Mouse (Mus musculus): ENCODE measurements at regions not wholly inside any gene's neighbourhood (a gene's known extent, or its start where the extent isn't known, plus 50 kb on each side); places are given as distances from the start of the nearest gene placed in this dataset.
A peak's percentile ranks its signal among the peaks of the same experiment; 100 is the strongest.

DNA sequence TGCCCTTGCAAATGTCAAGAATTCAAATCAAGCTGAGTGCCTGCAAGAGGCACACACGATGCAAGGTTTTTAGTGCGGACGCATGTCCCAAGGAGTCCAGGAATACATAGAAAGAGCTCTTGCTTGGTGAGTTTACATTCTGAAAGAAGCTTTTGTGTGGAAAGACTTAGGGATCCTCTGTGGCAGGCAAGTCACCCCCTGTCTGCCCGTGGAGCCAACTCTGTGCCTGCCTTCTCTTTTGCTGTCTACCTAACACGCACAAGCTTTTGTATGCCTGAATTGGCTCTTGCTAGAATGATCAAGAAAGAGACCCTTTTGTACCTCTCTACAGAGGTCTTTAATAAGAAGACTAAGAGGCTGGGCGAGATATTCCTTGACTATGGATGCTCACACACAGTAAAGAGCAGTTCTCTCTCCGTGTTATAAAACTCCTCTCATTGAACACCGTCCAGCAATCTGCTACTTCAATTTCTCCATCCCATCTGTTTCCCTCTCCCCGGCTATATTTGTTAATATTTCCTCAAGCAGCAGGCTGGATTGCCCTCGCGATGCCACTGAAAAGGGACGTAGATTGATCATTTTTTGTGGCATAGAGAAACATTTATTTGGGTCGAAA is 543.3 kb upstream of the Pou3f3 start:
- ATAC-seq, result no peak
- no peaks in the 10 kb centered on the region for H3K36me3 ChIP-seq (ENCODE audit: control insufficient read depth, insufficient read depth, low read length)
- WGBS, result 54% methylated on average over 13 of the region's 13 CpGs
- peaks cover 3% of the 10 kb centered on the region; the same call in 1 of the 2 replicates for H3K9me3 ChIP-seq (replicated peaks; ENCODE audit: control insufficient read depth, low read length, poor library complexity, severe bottlenecking)
- no peak overlapping the region for H3K4me3 ChIP-seq (ENCODE audit: low read depth, low read length)
- no peak overlapping the region for H3K4me2 ChIP-seq (ENCODE audit: low read length)
- H3K27ac ChIP-seq (ENCODE audit: low read length), result no peak overlapping the region
- H3K4me1 ChIP-seq (ENCODE audit: control insufficient read depth, insufficient read depth, low read length), result no peaks in the 10 kb centered on the region
- H3K27me3 ChIP-seq (ENCODE audit: control insufficient read depth, insufficient read depth, low read depth, low read length), result no peaks in the 10 kb centered on the region
- H3K9ac ChIP-seq (ENCODE audit: low read depth, low read length), result no peak overlapping the region

- H3K27ac ChIP-seq (ENCODE audit: low read length), result no peak overlapping the region
- H3K4me2 ChIP-seq (ENCODE audit: low read length), result no peak overlapping the region
- ATAC-seq, result no peak
- peaks cover 3% of the 10 kb centered on the region; the same call in 1 of the 2 replicates for H3K9me3 ChIP-seq (replicated peaks; ENCODE audit: control insufficient read depth, low read length, poor library complexity, severe bottlenecking)
- H3K4me3 ChIP-seq (ENCODE audit: low read depth, low read length), result no peak overlapping the region
- H3K4me1 ChIP-seq (ENCODE audit: control insufficient read depth, insufficient read depth, low read length), result no peaks in the 10 kb centered on the region
- H3K36me3 ChIP-seq (ENCODE audit: control insufficient read depth, insufficient read depth, low read length), result no peaks in the 10 kb centered on the region
- 52% methylated on average over 3 of the region's 3 CpGs for WGBS
- H3K27me3 ChIP-seq (ENCODE audit: control insufficient read depth, insufficient read depth, low read depth, low read length), result no peaks in the 10 kb centered on the region
- no peak overlapping the region for H3K9ac ChIP-seq (ENCODE audit: low read depth, low read length)
These were observed 542.7 kb upstream of the Pou3f3 start for GRCm38 (mm10) chr1:42152916-42153315.

DNA sequence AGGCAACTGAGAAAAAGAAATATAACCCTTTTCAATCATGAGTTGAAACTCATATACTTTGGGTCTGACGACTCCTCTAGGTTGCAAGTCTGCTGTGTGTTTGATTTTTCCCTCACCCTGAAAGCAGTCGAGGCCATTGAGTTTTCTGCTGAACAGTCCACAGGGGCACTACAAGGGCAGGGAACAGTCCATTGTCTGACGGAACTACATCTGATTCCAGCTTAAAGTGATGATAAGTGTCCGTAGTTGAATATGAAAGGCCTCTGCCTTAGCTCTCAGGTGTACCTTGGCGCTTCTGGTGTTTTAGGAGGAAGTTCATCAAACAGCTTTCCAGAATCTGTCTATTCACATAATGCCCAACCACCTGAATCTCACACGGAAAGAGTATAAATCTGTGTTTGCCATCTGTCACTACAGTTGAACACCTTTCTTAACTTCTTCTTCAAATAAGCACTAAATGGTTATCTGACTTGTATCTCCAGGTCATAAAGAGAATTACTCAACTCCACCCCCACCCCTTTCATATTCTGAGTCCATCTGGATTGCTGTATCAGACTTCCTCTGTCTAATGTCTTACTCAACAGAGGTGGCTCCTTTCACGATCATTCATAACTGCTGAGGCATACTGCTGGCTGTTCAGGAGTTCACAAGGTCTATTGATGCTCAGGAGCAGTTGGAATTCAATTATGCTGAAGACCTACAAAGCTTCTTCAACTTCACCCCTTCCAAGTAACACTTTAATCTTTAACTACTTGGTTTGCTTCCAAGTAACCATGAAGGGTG is 527.6 kb upstream of the Pou3f3 start:
- Histone ChIP-seq H3K9me3 (replicated peaks; ENCODE audit: control insufficient read depth, low read length, poor library complexity, severe bottlenecking) (no peaks in the 10 kb centered on the region), H3K4me1 (ENCODE audit: control insufficient read depth, insufficient read depth, low read length) (no peaks in the 10 kb centered on the region), H3K27me3 (ENCODE audit: control insufficient read depth, insufficient read depth, low read depth, low read length) (no peaks in the 10 kb centered on the region), H3K27ac (ENCODE audit: low read length) (no peak overlapping the region), H3K36me3 (ENCODE audit: control insufficient read depth, insufficient read depth, low read length) (no peaks in the 10 kb centered on the region), H3K4me3 (ENCODE audit: low read depth, low read length) (no peak overlapping the region), H3K4me2 (ENCODE audit: low read length) (no peak overlapping the region), H3K9ac (ENCODE audit: low read depth, low read length) (no peak overlapping the region)
- WGBS, result 82% methylated on average over 7 of the region's 7 CpGs
- ATAC-seq, result no peak

DNA sequence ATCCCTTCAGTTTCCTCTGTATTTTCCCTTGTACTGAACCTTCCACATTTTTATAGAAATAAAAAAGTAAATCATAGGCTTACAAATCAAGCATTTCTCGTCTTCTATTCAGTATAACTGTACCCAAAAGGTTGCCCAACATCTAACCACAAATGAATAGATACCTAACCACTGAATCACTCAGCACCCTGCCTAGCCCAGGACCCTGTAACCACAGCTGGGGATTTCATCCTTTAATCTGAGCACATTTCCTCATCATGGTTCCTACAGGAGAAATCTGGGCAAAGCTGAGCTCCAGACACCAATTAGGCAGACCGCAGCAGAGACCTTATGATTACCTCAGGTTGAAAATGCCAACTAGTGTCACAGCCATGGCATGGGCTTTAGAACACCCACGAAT is 526.1 kb upstream of the Pou3f3 start:
- H3K27me3 ChIP-seq (ENCODE audit: control insufficient read depth, insufficient read depth, low read depth, low read length), result no peaks in the 10 kb centered on the region
- no peaks in the 10 kb centered on the region for H3K36me3 ChIP-seq (ENCODE audit: control insufficient read depth, insufficient read depth, low read length)
- no peak overlapping the region for H3K27ac ChIP-seq (ENCODE audit: low read length)
- no peak overlapping the region for H3K4me3 ChIP-seq (ENCODE audit: low read depth, low read length)
- no peak overlapping the region for H3K4me2 ChIP-seq (ENCODE audit: low read length)
- ATAC-seq, result no peak
- no peaks in the 10 kb centered on the region for H3K4me1 ChIP-seq (ENCODE audit: control insufficient read depth, insufficient read depth, low read length)
- H3K9me3 ChIP-seq (replicated peaks; ENCODE audit: control insufficient read depth, low read length, poor library complexity, severe bottlenecking), result no peaks in the 10 kb centered on the region
- H3K9ac ChIP-seq (ENCODE audit: low read depth, low read length), result no peak overlapping the region
- 92% methylated on average over 3 of the region's 3 CpGs for WGBS

GRCm38 (mm10) chr1:42186295-42186694 is 509.3 kb upstream of the Pou3f3 start:
- no peaks in the 10 kb centered on the region for H3K36me3 ChIP-seq (ENCODE audit: control insufficient read depth, insufficient read depth, low read length)
- ATAC-seq, result no peak

DNA sequence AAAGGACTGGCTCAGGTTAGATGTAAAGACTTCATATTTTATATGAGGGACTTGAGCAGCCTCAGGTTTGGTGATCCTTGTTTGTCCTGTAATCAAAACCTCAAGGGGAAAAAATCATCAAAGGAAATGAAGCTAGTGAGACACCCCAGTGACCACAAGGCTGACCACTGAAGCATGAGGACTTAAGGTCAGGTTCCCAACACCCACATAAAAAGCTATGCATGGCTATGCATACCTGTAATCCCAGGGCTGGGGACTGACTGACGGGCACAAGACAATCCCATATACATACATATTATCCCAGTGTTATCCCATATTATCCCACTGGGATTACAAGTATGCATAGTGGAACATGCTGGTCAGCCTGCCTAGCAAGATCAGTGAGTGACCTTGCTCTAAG is 467.5 kb upstream of the Pou3f3 start:
- H3K4me3 ChIP-seq (ENCODE audit: low read depth, low read length), result no peak overlapping the region
- H3K4me2 ChIP-seq (ENCODE audit: low read length), result no peak overlapping the region
- H3K27ac ChIP-seq (ENCODE audit: low read length), result no peak overlapping the region
- no peak overlapping the region for H3K9ac ChIP-seq (ENCODE audit: low read depth, low read length)
- H3K36me3 ChIP-seq (ENCODE audit: control insufficient read depth, insufficient read depth, low read length), result no peaks in the 10 kb centered on the region
- 86% methylated on average over 1 of the region's 1 CpGs for WGBS
- H3K9me3 ChIP-seq (replicated peaks; ENCODE audit: control insufficient read depth, low read length, poor library complexity, severe bottlenecking), result no peaks in the 10 kb centered on the region
- H3K4me1 ChIP-seq (ENCODE audit: control insufficient read depth, insufficient read depth, low read length), result peaks cover 4% of the 10 kb centered on the region; the same call in 1 of the 2 replicates
- H3K27me3 ChIP-seq (ENCODE audit: control insufficient read depth, insufficient read depth, low read depth, low read length), result no peaks in the 10 kb centered on the region
- no peak for ATAC-seq

More at GRCm38 (mm10) chr1:42186295-42186694, 509.3 kb upstream of the Pou3f3 start:
- no peak overlapping the region for H3K9ac ChIP-seq (ENCODE audit: low read depth, low read length)
- no peaks in the 10 kb centered on the region for H3K4me1 ChIP-seq (ENCODE audit: control insufficient read depth, insufficient read depth, low read length)
- no peak overlapping the region for H3K4me2 ChIP-seq (ENCODE audit: low read length)
- no peak overlapping the region for H3K27ac ChIP-seq (ENCODE audit: low read length)
- no peaks in the 10 kb centered on the region for H3K27me3 ChIP-seq (ENCODE audit: control insufficient read depth, insufficient read depth, low read depth, low read length)
- no peak overlapping the region for H3K4me3 ChIP-seq (ENCODE audit: low read depth, low read length)
- H3K9me3 ChIP-seq (replicated peaks; ENCODE audit: control insufficient read depth, low read length, poor library complexity, severe bottlenecking), result no peaks in the 10 kb centered on the region

DNA sequence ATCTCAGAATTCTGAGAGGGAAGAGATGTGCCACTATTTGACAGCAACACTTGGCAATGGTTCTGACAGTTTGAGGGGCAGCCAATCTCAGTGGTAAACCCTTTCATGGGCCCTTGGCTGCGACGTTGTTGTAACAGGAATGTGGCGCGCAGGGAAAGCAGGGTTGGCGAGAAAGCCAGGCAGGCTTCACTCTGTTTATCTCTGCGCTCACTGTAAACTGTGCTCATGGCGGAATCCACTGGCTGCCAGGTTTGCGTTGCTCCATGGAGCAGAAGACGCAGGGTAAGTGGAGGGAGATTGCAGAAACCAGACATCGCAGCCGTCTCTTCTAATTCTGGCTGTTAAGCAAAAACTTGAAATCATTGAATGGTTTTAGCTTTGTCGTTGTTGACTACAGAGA is 465.9 kb upstream of the Pou3f3 start:
- Histone ChIP-seq H3K4me3 (ENCODE audit: low read depth, low read length) (no peak overlapping the region), H3K9ac (ENCODE audit: low read depth, low read length) (no peak overlapping the region), H3K27ac (ENCODE audit: low read length) (0 out of 2 replicates have a peak overlapping the region, but pooled peaks have one; percentile 15), H3K9me3 (replicated peaks; ENCODE audit: control insufficient read depth, low read length, poor library complexity, severe bottlenecking) (no peaks in the 10 kb centered on the region), H3K36me3 (ENCODE audit: control insufficient read depth, insufficient read depth, low read length) (no peaks in the 10 kb centered on the region), H3K4me2 (ENCODE audit: low read length) (peak overlapping the region; percentile 17; the same call in 1 of the 2 replicates), H3K4me1 (ENCODE audit: control insufficient read depth, insufficient read depth, low read length) (peaks cover 9% of the 10 kb centered on the region), H3K27me3 (ENCODE audit: control insufficient read depth, insufficient read depth, low read depth, low read length) (no peaks in the 10 kb centered on the region)
- WGBS, result 60% methylated on average over 12 of the region's 12 CpGs
- peak; percentile 65 for ATAC-seq

DNA sequence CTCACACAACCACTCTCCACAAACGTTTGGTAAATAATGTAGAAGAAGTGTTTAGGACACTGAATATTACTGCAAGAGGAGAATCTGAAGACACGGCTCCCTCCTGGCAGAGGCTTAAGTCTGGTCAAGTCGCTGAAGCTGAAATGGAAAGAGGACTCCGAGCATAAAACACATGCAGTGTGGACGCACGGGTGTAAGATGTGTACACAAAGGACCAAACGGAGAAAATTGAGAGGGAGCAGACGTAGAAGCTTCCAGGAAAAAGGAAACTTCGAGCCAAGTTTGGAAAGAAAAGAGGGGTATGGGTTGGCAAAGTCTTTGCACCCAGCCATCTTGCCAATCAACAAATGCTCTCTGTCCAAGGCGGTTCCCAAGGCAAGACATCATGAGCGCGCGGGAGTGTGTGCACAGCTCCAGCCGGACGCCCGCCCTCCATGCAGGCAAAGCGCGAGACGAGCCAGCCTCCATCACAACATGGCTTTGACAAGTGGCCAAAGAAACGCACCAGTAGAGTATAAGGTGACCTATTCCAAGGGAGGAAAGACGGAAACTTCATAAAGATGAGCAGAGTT is 465.0 kb upstream of the Pou3f3 start:
- no peak overlapping the region for H3K9ac ChIP-seq (ENCODE audit: low read depth, low read length)
- ATAC-seq, result peak; percentile 63; the same call in 1 of the 2 replicates
- H3K9me3 ChIP-seq (replicated peaks; ENCODE audit: control insufficient read depth, low read length, poor library complexity, severe bottlenecking), result no peaks in the 10 kb centered on the region
- H3K4me3 ChIP-seq (ENCODE audit: low read depth, low read length), result no peak overlapping the region
- 82% methylated on average over 21 of the region's 21 CpGs for WGBS
- H3K4me1 ChIP-seq (ENCODE audit: control insufficient read depth, insufficient read depth, low read length), result peaks cover 9% of the 10 kb centered on the region
- no peaks in the 10 kb centered on the region for H3K27me3 ChIP-seq (ENCODE audit: control insufficient read depth, insufficient read depth, low read depth, low read length)
- no peak overlapping the region; the same call in 1 of the 2 replicates for H3K27ac ChIP-seq (ENCODE audit: low read length)
- H3K4me2 ChIP-seq (ENCODE audit: low read length), result peak overlapping the region; percentile 17; the same call in 1 of the 2 replicates
- no peaks in the 10 kb centered on the region for H3K36me3 ChIP-seq (ENCODE audit: control insufficient read depth, insufficient read depth, low read length)

DNA sequence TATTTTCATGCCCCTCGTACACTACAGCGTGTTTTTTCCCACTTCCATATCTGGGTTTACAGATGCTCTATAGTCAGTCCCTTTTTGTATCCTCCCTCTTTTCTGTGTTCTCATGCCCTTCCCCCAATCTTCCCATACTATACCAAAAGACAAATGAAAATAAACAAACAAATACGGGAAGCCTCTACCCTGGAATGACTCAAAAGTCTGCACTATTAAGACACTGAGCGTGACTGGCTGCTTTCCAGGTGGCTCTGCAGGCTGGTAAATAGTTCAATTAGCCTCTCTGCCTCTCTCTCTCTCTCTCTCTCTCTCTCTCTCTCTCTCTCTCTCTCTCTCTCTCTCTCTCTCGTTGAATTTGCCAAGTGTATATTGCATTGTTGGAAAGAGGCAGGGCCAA is 464.5 kb upstream of the Pou3f3 start:
- Histone ChIP-seq H3K9me3 (replicated peaks; ENCODE audit: control insufficient read depth, low read length, poor library complexity, severe bottlenecking) (no peaks in the 10 kb centered on the region), H3K36me3 (ENCODE audit: control insufficient read depth, insufficient read depth, low read length) (no peaks in the 10 kb centered on the region), H3K9ac (ENCODE audit: low read depth, low read length) (no peak overlapping the region), H3K4me2 (ENCODE audit: low read length) (no peak overlapping the region), H3K4me3 (ENCODE audit: low read depth, low read length) (no peak overlapping the region), H3K27me3 (ENCODE audit: control insufficient read depth, insufficient read depth, low read depth, low read length) (no peaks in the 10 kb centered on the region), H3K27ac (ENCODE audit: low read length) (no peak overlapping the region), H3K4me1 (ENCODE audit: control insufficient read depth, insufficient read depth, low read length) (peaks cover 9% of the 10 kb centered on the region)
- 65% methylated on average over 5 of the region's 5 CpGs for WGBS
- peak; percentile 21; the same call in 1 of the 2 replicates for ATAC-seq
